Mouse (Mus musculus) cerebellum, adult 2 months (tissue): ENCODE measurements at regions not wholly inside any gene's neighbourhood (a gene's known extent, or its start where the extent isn't known, plus 50 kb on each side); places are given as distances from the start of the nearest gene placed in this dataset.
A peak's percentile ranks its signal among the peaks of the same experiment; 100 is the strongest.

Source experiments
- DNase-seq, 2 experiments: peaks; one replicate each; pipeline ENCODE4 v3.0.0; 2021
- H3K27ac ChIP-seq: fragments of 200-500 bp; 2 replicates; pipeline ENCODE4 v1.5.1; 2012; ENCODE audit warnings: low read length, control low read depth, inconsistent platforms; ENCODE audit not compliant: insufficient read depth
- H3K27me3 ChIP-seq: fragments of 200-500 bp; 2 replicates; pipeline ENCODE4 v1.6.1; 2012; ENCODE audit warnings: inconsistent platforms, mild to moderate bottlenecking, low read length, moderate library complexity; ENCODE audit not compliant: control insufficient read depth, insufficient read depth
- H3K4me1 ChIP-seq: fragments of 200-500 bp; 2 replicates; pipeline ENCODE4 v1.6.1; 2011; ENCODE audit warnings: low read length; ENCODE audit not compliant: control insufficient read depth, insufficient read depth
- H3K4me3 ChIP-seq: fragments of 200-500 bp; replicated peaks from 2 replicates; pipeline ENCODE3; 2011; ENCODE audit warnings: mild to moderate bottlenecking, low read depth, low read length, control low read depth; ENCODE audit not compliant: insufficient read depth
- CTCF ChIP-seq: fragments of 200-500 bp; IDR thresholded peaks from 2 replicates; pipeline ENCODE4 v1.5.1; 2011; ENCODE audit warnings: low read depth, mild to moderate bottlenecking, control low read depth, low read length, moderate library complexity, borderline replicate concordance; ENCODE audit not compliant: insufficient read depth
- POLR2A ChIP-seq: fragments of 200-500 bp; IDR thresholded peaks from 2 replicates; pipeline ENCODE4 v1.6.1; 2011; ENCODE audit warnings: low read length, control low read depth, borderline replicate concordance; ENCODE audit not compliant: insufficient read depth
- WGBS: fragments of 180-500 bp; shearing (Covaris S2); methylation state at CpG from one replicate; pipeline ENCODE4 v1.1.7; 2018; 5-methylcytosine and 5-hydroxymethylcytosine counted together

DNA sequence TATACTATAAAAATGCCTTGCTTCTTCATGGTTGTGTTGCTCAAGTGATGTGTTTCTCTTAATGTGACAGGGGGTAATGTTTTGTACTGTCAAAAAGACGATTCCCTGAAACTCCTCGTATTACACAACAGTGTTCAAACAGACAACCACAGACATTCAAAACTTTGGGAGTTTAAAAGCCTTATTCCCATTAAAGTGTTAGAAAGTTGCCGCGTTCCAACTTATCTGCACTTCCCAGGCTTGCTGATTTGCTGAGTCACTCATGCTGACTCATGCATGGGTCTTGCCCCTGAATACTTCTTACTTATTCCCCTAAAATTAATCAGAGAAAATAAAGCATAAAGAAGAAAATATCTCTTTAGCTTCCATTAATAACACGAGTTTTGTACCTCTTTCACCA lies 239.8 kb upstream of the Dab2 start:
- no peak overlapping the region for H3K27ac ChIP-seq
- no peaks in the 10 kb centered on the region for H3K4me1 ChIP-seq
- H3K4me3 ChIP-seq, result no peak overlapping the region
- WGBS, result 88% methylated on average over 5 of the region's 5 CpGs
- no peak for DNase-seq
- H3K27me3 ChIP-seq, result no peaks in the 10 kb centered on the region
- TF ChIP-seq CTCF (no peak), POLR2A (no peak)

DNA sequence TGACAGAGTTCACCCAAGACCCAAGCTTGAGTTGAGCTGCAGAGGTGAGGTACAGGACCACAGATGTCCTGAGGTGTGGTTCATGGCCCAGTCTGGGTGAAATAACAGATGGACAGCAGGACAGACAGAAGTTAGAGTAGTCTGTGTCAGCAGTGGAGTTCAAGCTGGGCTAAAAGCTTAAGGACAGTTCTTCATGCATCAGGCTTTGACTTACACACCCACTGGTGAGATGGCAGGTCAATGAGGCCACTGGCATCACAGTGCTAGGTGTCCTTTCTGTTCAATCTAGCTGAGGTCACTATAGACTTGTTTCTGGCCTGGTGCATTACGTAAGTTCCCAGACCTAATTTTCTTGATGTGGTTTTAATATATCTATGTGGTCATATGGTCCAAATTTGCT lies 238.9 kb upstream of the Dab2 start:
- no peaks in the 10 kb centered on the region for H3K27me3 ChIP-seq
- H3K27ac ChIP-seq, result no peak overlapping the region
- WGBS, result 98% methylated on average over 1 of the region's 1 CpGs
- TF ChIP-seq POLR2A (no peak), CTCF (no peak)
- H3K4me1 ChIP-seq, result no peaks in the 10 kb centered on the region
- no peak for DNase-seq
- no peak overlapping the region for H3K4me3 ChIP-seq

DNA sequence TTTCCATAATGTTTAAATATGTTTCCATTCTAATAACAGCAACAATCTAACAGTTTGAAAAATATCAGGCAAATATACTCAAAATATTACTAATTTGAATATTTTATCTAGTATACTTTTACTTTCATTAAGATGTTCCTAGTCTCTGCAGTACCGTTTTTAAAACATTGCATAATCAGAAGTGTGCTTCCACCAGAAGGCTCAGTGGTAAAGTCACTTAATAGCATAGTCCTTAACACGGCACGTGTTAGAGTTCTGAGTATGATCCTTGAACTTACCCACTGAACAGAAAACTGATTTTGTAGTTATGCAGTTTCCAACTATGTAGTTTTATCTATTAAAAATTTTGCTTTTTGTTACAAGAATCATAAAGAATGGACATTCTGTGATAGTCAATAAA lies 234.5 kb upstream of the Dab2 start:
- Histone ChIP-seq H3K4me3 (no peak overlapping the region), H3K27ac (no peak overlapping the region), H3K4me1 (no peaks in the 10 kb centered on the region), H3K27me3 (no peaks in the 10 kb centered on the region)
- 87% methylated on average over 3 of the region's 3 CpGs for WGBS
- DNase-seq, result no peak
- TF ChIP-seq CTCF (no peak), POLR2A (no peak)

DNA sequence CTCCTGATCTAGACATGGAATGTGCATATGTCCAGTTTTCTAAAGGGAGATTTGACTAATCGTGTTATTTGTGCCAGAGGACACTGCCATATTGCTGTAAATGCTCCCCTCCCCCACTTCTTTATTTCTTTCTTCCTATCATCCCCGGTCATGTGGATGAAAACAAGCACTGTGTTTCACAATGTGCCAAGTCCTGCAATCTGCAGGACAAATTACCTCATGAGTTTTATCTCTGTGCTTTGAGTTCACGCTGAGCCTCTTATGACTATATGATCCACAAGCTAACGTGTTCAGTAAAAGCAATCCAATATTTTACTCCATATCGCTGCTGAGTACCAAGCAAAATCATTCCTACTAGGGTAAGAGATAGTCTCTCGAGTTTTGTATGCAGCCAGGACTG lies 232.2 kb upstream of the Dab2 start:
- Histone ChIP-seq H3K4me3 (no peak overlapping the region), H3K27me3 (no peaks in the 10 kb centered on the region), H3K4me1 (no peaks in the 10 kb centered on the region), H3K27ac (no peak overlapping the region)
- 64% methylated on average over 6 of the region's 6 CpGs for whole genome bisulfite sequencing
- TF ChIP-seq CTCF, result no peak
- no peak for TF ChIP-seq POLR2A
- DNase-seq, result no peak

DNA sequence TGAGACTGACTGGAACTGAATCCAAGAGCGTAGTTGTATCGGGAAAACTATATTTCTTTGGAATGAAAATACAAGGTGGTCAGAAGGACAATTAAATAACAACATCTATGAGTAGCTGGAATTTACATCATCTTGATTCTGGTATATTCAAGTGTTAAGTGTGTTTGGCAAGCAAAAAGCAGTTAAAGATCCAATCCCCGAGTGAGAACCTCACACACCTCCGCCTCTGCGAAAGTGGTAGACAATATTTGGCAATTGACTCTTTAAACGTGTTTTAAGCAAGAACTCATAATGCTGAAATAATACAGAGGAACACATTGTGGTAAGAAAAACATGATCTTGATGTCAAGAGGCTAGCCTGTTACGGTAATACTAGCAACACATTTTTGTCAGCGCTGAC lies 231.2 kb upstream of the Dab2 start:
- 88% methylated on average over 8 of the region's 8 CpGs for WGBS
- TF ChIP-seq CTCF (no peak), POLR2A (no peak)
- H3K27ac ChIP-seq, result no peak overlapping the region
- H3K4me1 ChIP-seq, result no peaks in the 10 kb centered on the region
- H3K27me3 ChIP-seq, result no peaks in the 10 kb centered on the region
- DNase-seq, result no peak
- no peak overlapping the region for H3K4me3 ChIP-seq

DNA sequence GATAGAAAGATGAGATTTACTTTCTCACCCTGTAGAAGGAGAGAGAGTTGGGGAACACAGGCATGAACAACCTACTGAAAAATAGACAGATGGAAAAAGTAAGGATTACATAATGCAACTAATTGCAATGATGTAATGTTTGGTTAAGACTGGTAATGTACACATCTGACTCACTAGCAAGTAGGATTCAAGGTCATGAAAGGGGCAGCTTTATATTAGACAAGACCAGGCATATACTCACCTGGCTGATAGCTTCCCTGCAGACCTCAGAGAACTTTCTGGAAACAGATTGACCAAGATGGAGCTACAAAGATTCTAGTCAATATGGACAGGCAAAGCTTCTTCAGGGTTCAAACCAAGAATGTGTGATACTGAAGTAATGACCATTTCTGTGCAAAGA lies 227.7 kb upstream of the Dab2 start:
- no peak for TF ChIP-seq CTCF
- TF ChIP-seq POLR2A, result no peak
- no peak for DNase-seq
- H3K4me3 ChIP-seq, result no peak overlapping the region
- no peaks in the 10 kb centered on the region for H3K4me1 ChIP-seq
- H3K27ac ChIP-seq, result no peak overlapping the region
- no peaks in the 10 kb centered on the region for H3K27me3 ChIP-seq

DNA sequence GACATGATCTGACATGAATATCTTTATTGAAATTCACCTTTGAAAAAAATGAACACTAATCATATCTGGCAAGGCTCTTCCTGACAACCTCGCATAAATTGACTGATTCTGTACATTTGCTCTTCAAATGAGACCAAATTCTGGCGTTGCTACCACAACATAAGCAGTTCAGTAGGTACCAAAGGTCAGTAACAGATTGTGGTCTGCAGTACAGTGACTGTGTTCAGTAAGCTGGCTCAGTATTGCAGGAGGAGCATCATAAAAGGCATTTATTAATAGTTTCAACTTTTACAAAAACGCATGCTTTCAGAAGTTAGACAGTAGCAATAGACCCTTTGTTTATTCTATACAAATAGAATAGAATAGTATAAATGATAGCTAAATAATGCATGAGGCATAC lies 226.7 kb upstream of the Dab2 start:
- 78% methylated on average over 3 of the region's 3 CpGs for WGBS
- Histone ChIP-seq H3K4me3 (no peak overlapping the region), H3K27me3 (no peaks in the 10 kb centered on the region), H3K4me1 (no peaks in the 10 kb centered on the region), H3K27ac (no peak overlapping the region)
- TF ChIP-seq CTCF (no peak), POLR2A (no peak)
- no peak for DNase-seq

DNA sequence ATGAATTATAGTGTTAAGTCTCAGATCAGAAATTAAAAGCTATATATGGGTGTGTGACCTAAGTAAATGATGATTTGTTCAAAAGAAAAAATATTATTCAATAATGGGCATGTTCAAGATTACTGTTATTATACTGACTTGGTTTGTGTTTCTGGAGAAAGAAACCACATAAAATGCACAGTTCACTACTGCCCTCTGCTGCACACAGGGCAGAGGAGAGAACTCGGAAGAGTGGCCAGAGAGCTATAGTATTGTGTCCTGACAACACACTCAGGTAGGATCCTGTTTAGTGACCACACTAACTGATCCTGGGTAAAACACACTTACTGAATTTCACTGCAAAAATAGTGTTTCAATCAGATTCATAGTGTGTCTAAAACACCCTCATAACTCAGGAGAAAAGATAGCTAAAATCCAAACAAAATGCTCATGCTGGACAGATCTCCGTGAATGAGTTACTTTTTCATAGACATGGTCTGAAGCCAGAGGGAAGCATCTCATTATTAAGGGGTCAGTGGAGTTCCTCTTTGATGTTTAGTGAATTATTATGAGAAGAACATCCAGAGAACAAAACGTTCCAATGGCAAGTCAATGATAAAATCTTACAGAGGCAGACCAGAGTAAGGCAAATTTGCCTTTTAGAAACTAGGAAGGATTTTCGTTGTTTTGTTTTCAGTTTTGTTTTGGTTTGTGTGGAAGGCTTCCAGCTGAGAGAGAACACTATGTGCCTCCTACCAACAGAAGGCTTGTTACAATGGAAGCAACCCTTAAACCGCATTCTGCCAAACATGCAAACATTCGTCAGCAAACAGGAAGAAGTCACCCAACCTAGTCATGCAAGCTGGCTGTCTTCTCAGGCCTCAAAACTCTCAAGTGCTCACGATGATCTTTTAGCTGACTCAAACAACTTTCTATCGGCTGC lies 218.6 kb upstream of the Dab2 start:
- H3K4me1 ChIP-seq, result no peaks in the 10 kb centered on the region
- TF ChIP-seq POLR2A (no peak), CTCF (peak; percentile 20; the same call in 1 of the 2 replicates)

More for the DNA sequence above, 218.6 kb upstream of the Dab2 start:
- DNase-seq, result peak in 1 of 2 experiments; percentile 1
- no peak overlapping the region for H3K27ac ChIP-seq
- H3K4me3 ChIP-seq, result no peak overlapping the region
- H3K27me3 ChIP-seq, result no peaks in the 10 kb centered on the region
- WGBS, result 31% methylated on average over 8 of the region's 8 CpGs
